Mouse (Mus musculus): ENCODE data around the gene 1700020A23Rik. TPM values are rescaled to one million over a fixed set of nuclear protein-coding genes. Genes with fewer than 3 reads are reported as not detected.

Gene 1700020A23Rik
- total RNA-seq, 1 experiment, result not detected

GRCm38 (mm10) chr2:130392836-130393235 is 12.2 kb upstream of the 1700020A23Rik start:
- Histone ChIP-seq H3K9ac (ENCODE audit: insufficient read depth, low read depth, low read length, poor library complexity, severe bottlenecking) (no peak overlapping the region), H3K27ac (ENCODE audit: insufficient read depth, low read depth, low read length, poor library complexity, severe bottlenecking) (no peak overlapping the region), H3K36me3 (ENCODE audit: control insufficient read depth, insufficient read depth, low read length, poor library complexity, severe bottlenecking) (peaks cover 9% of the 10 kb centered on the region), H3K4me3 (ENCODE audit: insufficient read depth in 1 of 2, low read depth in 1 of 2, low read length in 2 of 2, poor library complexity in 1 of 2, severe bottlenecking in 1 of 2) (no peak overlapping the region), H3K4me1 (ENCODE audit: control insufficient read depth in 2 of 2, insufficient read depth in 2 of 2, low read length in 2 of 2, poor library complexity in 1 of 2) (peaks cover 3% of the 10 kb centered on the region in 2 experiments; a peak in 2 of 4 replicates), H3K9me3 (ENCODE audit: control insufficient read depth, insufficient read depth, low read depth, low read length) (no peaks in the 10 kb centered on the region)
- no peak for DNase-seq (ENCODE audit: low read depth, low spot score)
- TF ChIP-seq ZNF384 (IDR thresholded peaks at IDR 0.05; ENCODE audit: low read depth, low read length), result no peak
- TF ChIP-seq HCFC1 (IDR thresholded peaks at IDR 0.05; ENCODE audit: borderline replicate concordance, insufficient read depth, low read length), result no peak
- no peak for TF ChIP-seq ZC3H11A (IDR thresholded peaks at IDR 0.05; ENCODE audit: borderline replicate concordance, low read depth, low read length)
- in situ Hi-C loops (cut with MboI; ENCODE audit: low sequenced_read_pairs in 2 of 2, unreplicated experiment in 2 of 2), result no loop called here

DNA sequence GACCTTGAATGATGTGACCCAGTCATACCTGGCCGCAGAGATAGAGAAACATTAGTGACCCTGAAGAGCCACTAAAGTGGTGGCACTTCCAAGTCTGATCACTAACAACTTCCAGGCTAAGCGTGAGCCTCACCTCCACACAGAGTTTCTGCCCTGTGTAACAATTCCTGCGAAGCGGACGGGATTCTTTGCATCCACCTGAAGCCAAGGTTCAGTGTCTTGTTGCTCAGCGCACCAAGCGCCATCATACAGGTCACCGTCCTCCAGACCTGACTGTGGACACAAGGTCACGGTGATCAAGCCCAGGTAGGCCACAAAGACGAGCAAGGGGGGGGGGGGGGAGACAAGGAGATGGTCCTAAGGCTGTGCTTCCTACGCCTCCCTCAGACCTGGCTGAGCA is 9.4 kb upstream of the 1700020A23Rik start:
- TF ChIP-seq ZNF384 (IDR thresholded peaks at IDR 0.05; ENCODE audit: low read depth, low read length), result no peak
- TF ChIP-seq ZC3H11A (IDR thresholded peaks at IDR 0.05; ENCODE audit: borderline replicate concordance, low read depth, low read length), result no peak
- TF ChIP-seq MAFK (IDR thresholded peaks at IDR 0.05; ENCODE audit: insufficient read depth, low read depth, low read length), result no peak
- no peak for TF ChIP-seq CHD2 (IDR thresholded peaks at IDR 0.05; ENCODE audit: low read depth, low read length)
- TF ChIP-seq HCFC1 (IDR thresholded peaks at IDR 0.05; ENCODE audit: borderline replicate concordance, insufficient read depth, low read length), result no peak
- no peak for DNase-seq (ENCODE audit: low read depth, low spot score)
- Histone ChIP-seq H3K36me3 (ENCODE audit: control insufficient read depth, insufficient read depth, low read length, poor library complexity, severe bottlenecking) (peaks cover 9% of the 10 kb centered on the region), H3K9ac (ENCODE audit: insufficient read depth, low read depth, low read length, poor library complexity, severe bottlenecking) (no peak overlapping the region), H3K27ac (ENCODE audit: insufficient read depth, low read depth, low read length, poor library complexity, severe bottlenecking) (no peak overlapping the region), H3K4me3 (ENCODE audit: insufficient read depth in 1 of 2, low read depth in 1 of 2, low read length in 2 of 2, poor library complexity in 1 of 2, severe bottlenecking in 1 of 2) (no peak overlapping the region), H3K9me3 (ENCODE audit: control insufficient read depth, insufficient read depth, low read depth, low read length) (no peaks in the 10 kb centered on the region), H3K4me1 (ENCODE audit: control insufficient read depth in 2 of 2, insufficient read depth in 2 of 2, low read length in 2 of 2, poor library complexity in 1 of 2) (peaks cover 3 to 7% of the 10 kb centered on the region in 2 experiments; a peak in 3 of 4 replicates)
- in situ Hi-C loops (cut with MboI; ENCODE audit: low sequenced_read_pairs in 2 of 2, unreplicated experiment in 2 of 2), result no loop called here

DNA sequence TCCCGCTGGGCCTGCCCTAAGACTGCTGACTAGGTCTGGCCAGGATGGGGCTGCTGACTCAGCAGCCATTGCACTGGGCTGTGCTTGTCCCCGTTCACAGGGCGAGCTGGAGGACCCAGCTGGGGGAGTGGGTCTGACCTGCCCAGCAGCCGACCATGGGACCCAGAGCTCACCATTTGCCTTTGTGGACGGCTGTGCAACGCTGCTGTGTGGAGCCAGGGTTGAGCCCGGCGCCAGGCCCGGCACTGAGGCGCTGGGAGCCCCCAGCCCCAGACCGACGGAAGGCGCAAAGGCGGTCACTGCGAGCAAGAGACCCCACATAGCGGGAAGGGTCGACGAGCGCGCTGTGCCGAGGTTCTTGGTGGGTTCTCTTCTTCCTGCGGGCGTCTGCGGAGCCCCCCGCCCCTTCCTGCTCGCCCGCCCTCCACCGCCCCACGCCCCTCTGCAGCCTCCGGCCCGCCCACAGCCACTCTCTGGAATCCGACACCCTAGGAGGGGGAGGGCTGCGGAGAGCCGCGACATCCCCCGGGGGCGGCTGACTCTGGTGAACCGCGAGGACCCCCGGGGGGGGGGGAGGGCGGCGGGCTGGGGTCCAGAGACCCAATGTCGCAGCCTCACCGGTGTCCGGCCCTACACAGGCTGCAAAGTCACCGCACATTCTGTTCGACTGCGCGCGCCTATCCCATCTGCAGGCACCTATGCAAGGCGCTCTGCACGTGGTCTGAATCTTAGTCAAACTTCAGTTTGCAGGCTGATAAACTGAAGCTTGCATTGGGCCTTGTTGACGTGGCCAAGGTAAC is 7.7 kb upstream of the 1700020A23Rik start, which contains the start of gene Cpxm1:
Cpxm1 (minus strand) TSS at position 389 of the 800 bp plus-strand sequence.
- H3K27ac ChIP-seq (ENCODE audit: insufficient read depth, low read depth, low read length, poor library complexity, severe bottlenecking), result no peak within 1 kb of the TSS
- H3K9me3 ChIP-seq (ENCODE audit: control insufficient read depth, insufficient read depth, low read depth, low read length), result no peaks in the 10 kb centered on the region
- peak within 1 kb of the TSS; percentile 75 to 90 for H3K4me3 ChIP-seq (ENCODE audit: insufficient read depth in 1 of 2, low read depth in 1 of 2, low read length in 2 of 2, poor library complexity in 1 of 2, severe bottlenecking in 1 of 2)
- in situ Hi-C loops (cut with MboI; ENCODE audit: low sequenced_read_pairs in 2 of 2, unreplicated experiment in 2 of 2), result no loop called here
- TF ChIP-seq HCFC1 (IDR thresholded peaks at IDR 0.05; ENCODE audit: borderline replicate concordance, insufficient read depth, low read length), result no peak
- peak; percentile 95 for TF ChIP-seq MAFK (IDR thresholded peaks at IDR 0.05; ENCODE audit: insufficient read depth, low read depth, low read length)
- H3K9ac ChIP-seq (ENCODE audit: insufficient read depth, low read depth, low read length, poor library complexity, severe bottlenecking), result peak within 1 kb of the TSS; percentile 71
- peak; percentile 31 for DNase-seq (ENCODE audit: low read depth, low spot score)
- peaks cover 3 to 8% of the 10 kb centered on the region in 2 experiments; a peak in 3 of 4 replicates for H3K4me1 ChIP-seq (ENCODE audit: control insufficient read depth in 2 of 2, insufficient read depth in 2 of 2, low read length in 2 of 2, poor library complexity in 1 of 2)
- H3K36me3 ChIP-seq (ENCODE audit: control insufficient read depth, insufficient read depth, low read length, poor library complexity, severe bottlenecking), result peaks cover 9% of the 10 kb centered on the region

GRCm38 (mm10) chr2:130398091-130398490 is 7.0 kb upstream of the 1700020A23Rik start:
- H3K27ac ChIP-seq (ENCODE audit: insufficient read depth, low read depth, low read length, poor library complexity, severe bottlenecking), result no peak overlapping the region
- peaks cover 9% of the 10 kb centered on the region for H3K36me3 ChIP-seq (ENCODE audit: control insufficient read depth, insufficient read depth, low read length, poor library complexity, severe bottlenecking)
- H3K9me3 ChIP-seq (ENCODE audit: control insufficient read depth, insufficient read depth, low read depth, low read length), result no peaks in the 10 kb centered on the region
- peak overlapping the region; percentile 51 to 75; a peak in 3 of 4 replicates for H3K4me3 ChIP-seq (ENCODE audit: insufficient read depth in 1 of 2, low read depth in 1 of 2, low read length in 2 of 2, poor library complexity in 1 of 2, severe bottlenecking in 1 of 2)
- TF ChIP-seq ZNF384 (IDR thresholded peaks at IDR 0.05; ENCODE audit: low read depth, low read length) (no peak), ZC3H11A (IDR thresholded peaks at IDR 0.05; ENCODE audit: borderline replicate concordance, low read depth, low read length) (no peak), CHD2 (IDR thresholded peaks at IDR 0.05; ENCODE audit: low read depth, low read length) (no peak), MAFK (IDR thresholded peaks at IDR 0.05; ENCODE audit: insufficient read depth, low read depth, low read length) (no peak), HCFC1 (IDR thresholded peaks at IDR 0.05; ENCODE audit: borderline replicate concordance, insufficient read depth, low read length) (no peak)
- in situ Hi-C loops (cut with MboI; ENCODE audit: low sequenced_read_pairs in 2 of 2, unreplicated experiment in 2 of 2), result no loop called here
- peaks cover 3 to 8% of the 10 kb centered on the region in 2 experiments; a peak in 3 of 4 replicates for H3K4me1 ChIP-seq (ENCODE audit: control insufficient read depth in 2 of 2, insufficient read depth in 2 of 2, low read length in 2 of 2, poor library complexity in 1 of 2)
- H3K9ac ChIP-seq (ENCODE audit: insufficient read depth, low read depth, low read length, poor library complexity, severe bottlenecking), result peak overlapping the region; percentile 44; the same call in 1 of the 2 replicates
- DNase-seq (ENCODE audit: low read depth, low spot score), result no peak

All from ES-E14 (cell line).